Mouse (Mus musculus) thymus, adult 2 months (tissue): ENCODE data around the gene Osbpl2.

Source experiments
- CTCF ChIP-seq: fragments of 200-500 bp; IDR thresholded peaks from 2 replicates; pipeline ENCODE4 v1.5.1; 2012; ENCODE audit warnings: mild to moderate bottlenecking, control low read depth, low read length, moderate library complexity, borderline replicate concordance; ENCODE audit not compliant: control insufficient read depth, poor library complexity, insufficient read depth; ENCODE audit errors: extremely low read depth
- POLR2A ChIP-seq: fragments of 200-500 bp; IDR thresholded peaks from 2 replicates; pipeline ENCODE4 v1.6.1; 2012; ENCODE audit warnings: mild to moderate bottlenecking, low read length, control low read depth, moderate library complexity; ENCODE audit not compliant: control insufficient read depth, poor library complexity, insufficient read depth; ENCODE audit errors: extremely low read depth

DNA sequence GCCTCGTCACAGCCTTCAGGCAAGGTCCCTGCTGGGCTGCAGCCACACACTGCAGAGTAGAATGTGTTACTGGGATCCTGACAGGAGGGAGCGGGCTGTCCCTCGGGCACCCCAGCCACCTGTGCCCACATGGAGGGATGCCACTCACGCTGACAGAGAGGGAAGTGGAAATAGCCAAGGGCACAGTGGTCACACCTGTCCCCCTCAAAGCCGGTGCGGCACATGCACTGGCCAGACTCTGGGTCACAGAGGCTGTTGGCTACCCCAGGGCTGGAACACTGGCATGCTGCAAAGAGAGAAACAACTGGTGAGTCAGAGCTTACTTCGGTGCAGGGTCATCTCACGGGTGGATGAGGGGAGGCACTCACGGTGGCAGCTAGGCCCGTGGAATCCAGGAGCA, 79.7 kb downstream of the Osbpl2 start:
- TF ChIP-seq CTCF (no peak), POLR2A (no peak)
